Mouse (Mus musculus) thymus, postnatal 4 days (tissue): ENCODE data around the gene Gm10999.
"Not testable (repeated sequence)": the region's sequence is repeated elsewhere in the genome, so short reads cannot be mapped to it uniquely, and the experiment has no call there.

Experiments
- DNase-seq: peaks from one replicate; pipeline ENCODE4 v3.0.0; 2021

Gene Gm10999

DNA sequence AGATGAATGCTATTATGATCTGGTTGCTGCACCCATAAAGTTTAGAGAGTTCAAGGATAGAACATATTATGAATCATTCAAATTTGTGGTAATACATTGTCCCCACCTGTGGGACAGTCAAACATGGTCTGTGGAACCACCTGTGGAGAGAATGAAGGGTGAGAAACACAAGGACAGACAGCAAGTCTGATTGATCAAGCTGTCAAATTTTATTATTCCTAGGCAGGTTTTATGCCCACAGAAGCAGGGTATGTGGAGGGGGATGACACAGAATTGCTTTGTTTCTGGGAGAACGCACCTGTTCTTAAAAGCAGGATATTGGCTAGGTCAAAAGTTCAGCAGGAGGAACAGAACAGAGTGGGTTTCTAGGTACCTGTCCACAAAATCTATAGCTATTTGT lies at the start of gene Gm10999:
Gene Gm10999 (minus strand): TSS at position 101 of the 400 bp plus-strand sequence.
- DNase-seq: no peak

DNA sequence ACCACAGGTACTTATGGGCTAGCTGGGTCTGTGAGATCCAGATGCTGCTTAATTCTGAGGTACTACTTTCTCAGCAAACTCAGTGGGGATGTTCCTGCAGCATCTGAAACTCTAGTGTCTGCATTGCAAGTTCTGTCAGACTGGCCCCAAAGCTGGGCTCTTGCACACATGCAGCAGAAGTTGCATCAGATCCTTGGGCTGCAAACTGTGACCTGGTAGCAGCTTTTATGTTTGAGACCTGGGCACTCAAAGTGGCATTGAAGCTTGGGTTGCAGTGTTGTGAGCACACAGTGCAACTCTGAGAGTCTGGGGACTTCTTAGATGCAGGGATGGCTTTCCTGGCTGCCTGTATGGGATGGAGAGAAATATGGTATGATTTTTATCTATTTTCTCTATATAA lies 2.0 kb upstream of the Gm10999 start:
- DNase-seq: no peak

DNA sequence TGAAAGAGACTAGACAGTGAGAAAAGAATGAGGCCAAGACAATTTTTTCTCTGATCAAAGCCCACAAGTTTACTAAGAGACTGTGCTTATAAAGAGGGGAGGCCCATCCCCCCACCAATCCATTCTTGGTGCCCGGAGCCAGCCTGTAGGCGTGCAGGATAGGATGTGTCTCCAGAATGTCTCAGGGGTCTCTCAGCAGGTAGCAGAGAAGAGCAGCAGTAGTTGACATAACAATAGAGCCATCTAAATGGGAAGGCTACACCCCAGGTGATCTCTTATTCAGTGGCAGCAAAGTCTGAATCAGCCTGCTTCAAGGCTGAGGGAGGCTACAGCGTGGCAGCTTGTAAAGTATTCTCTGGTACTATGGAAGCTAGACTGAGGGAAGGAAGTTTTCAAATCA lies 15.7 kb downstream of the Gm10999 start:
- DNase-seq: not testable (repeated sequence)
